Mouse (Mus musculus) limb, embryonic 13.5 days (tissue): ENCODE measurements around the gene Spon1. TPM values are rescaled to one million over a fixed set of nuclear protein-coding genes. Genes with fewer than 3 reads are reported as not detected.
A peak's percentile ranks its signal among the peaks of the same experiment; 100 is the strongest.

ENCODE experiments used
- ATAC-seq: fragments of 200-750 bp; cut with Nextera tagmentation; 2 replicates; pipeline ENCODE4 v1.8.0; 2017; ENCODE audit warnings: low read depth, moderate number of reproducible peaks, moderate TSS enrichment; ENCODE audit not compliant: low FRiP score
- H3K27ac ChIP-seq: fragments of 300-500 bp; sonication (generic); 2 replicates; pipeline ENCODE4 v1.5.1; 2015; ENCODE audit warnings: inconsistent platforms, mild to moderate bottlenecking, moderate library complexity
- H3K27me3 ChIP-seq: fragments of 300-500 bp; sonication (generic); 2 replicates; pipeline ENCODE4 v1.6.1; 2015; ENCODE audit warnings: mild to moderate bottlenecking, inconsistent platforms
- H3K36me3 ChIP-seq: fragments of 300-500 bp; sonication (generic); 2 replicates; pipeline ENCODE4 v1.6.1; 2015; ENCODE audit warnings: inconsistent platforms, mild to moderate bottlenecking, moderate library complexity
- H3K4me1 ChIP-seq: fragments of 300-500 bp; sonication (generic); 2 replicates; pipeline ENCODE4 v1.6.1; 2015; ENCODE audit warnings: inconsistent platforms
- H3K4me2 ChIP-seq: fragments of 300-500 bp; sonication (generic); replicated peaks from 2 replicates; pipeline ENCODE4 v1.6.1; 2015; ENCODE audit warnings: inconsistent platforms, mild to moderate bottlenecking, moderate library complexity
- H3K4me3 ChIP-seq: fragments of 300-500 bp; sonication (generic); 2 replicates; pipeline ENCODE4 v1.5.1; 2015; ENCODE audit warnings: moderate library complexity, mild to moderate bottlenecking, inconsistent platforms
- H3K9ac ChIP-seq: fragments of 300-500 bp; sonication (generic); 2 replicates; pipeline ENCODE4 v1.6.1; 2015; ENCODE audit warnings: mild to moderate bottlenecking, inconsistent platforms
- H3K9me3 ChIP-seq: fragments of 300-500 bp; sonication (generic); 2 replicates; pipeline ENCODE4 v1.6.1; 2016; ENCODE audit warnings: inconsistent platforms
- WGBS: fragments of 180-500 bp; shearing (Covaris S2); methylation state at CpG from one replicate; pipeline ENCODE4 v1.1.7; 2015; 5-methylcytosine and 5-hydroxymethylcytosine counted together
- polyA plus RNA-seq: library from polyadenylated mRNA; unstranded; fragments of >200 nt; fragmentation: Nextera tagmentation; extraction: Ambion mirVana; gene quantifications from 2 replicates; pipeline ENCODE4 v1.2.1, GENCODE M21; 2015

Spon1 gene
- polyA plus RNA-seq, 1 experiment from 2014 or later, result 9.9 TPM

- Histone ChIP-seq H3K27me3 (0 out of 2 replicates have a peak, but pooled peaks cover 5% of the 10 kb centered on the region), H3K4me3 (no peak overlapping the region), H3K27ac (no peak overlapping the region), H3K4me1 (no peaks in the 10 kb centered on the region), H3K36me3 (no peaks in the 10 kb centered on the region), H3K9me3 (peaks cover 6% of the 10 kb centered on the region; the same call in 1 of the 2 replicates), H3K4me2 (no peak overlapping the region), H3K9ac (no peak overlapping the region)
- WGBS, result 13% methylated on average over 1 of the region's 1 CpGs
- peak; percentile 61 for ATAC-seq
Observed at GRCm38 (mm10) chr7:113759212-113759611, 6.6 kb upstream of the Spon1 start.

DNA sequence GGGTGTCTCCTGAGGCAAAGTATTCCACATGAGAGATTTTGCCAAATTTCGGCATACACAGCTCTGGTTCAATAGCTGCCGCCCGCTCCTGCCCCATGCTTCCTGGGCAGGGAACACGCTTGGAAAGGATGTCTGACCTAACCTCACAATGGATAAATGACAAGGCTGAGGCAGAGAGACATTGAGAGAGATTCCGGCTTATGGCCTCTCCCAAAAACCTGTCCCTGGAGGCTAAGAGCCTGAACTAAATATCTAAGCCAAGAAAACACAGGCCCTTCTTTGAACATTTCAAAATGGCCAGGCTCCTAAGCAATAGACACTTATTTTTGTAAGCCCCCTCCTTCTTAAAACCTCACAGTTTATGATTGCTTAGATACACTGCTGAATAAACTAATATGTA lies 665 bp upstream of the Spon1 start:
- H3K4me1 ChIP-seq, result peaks cover 27% of the 10 kb centered on the region
- peaks cover 6% of the 10 kb centered on the region; the same call in 1 of the 2 replicates for H3K9me3 ChIP-seq
- H3K27ac ChIP-seq, result no peak overlapping the region
- no peak overlapping the region for H3K9ac ChIP-seq
- no peak overlapping the region for H3K4me3 ChIP-seq
- ATAC-seq, result no peak
- 90% methylated on average over 5 of the region's 5 CpGs for WGBS
- no peaks in the 10 kb centered on the region for H3K36me3 ChIP-seq
- H3K27me3 ChIP-seq, result peaks cover 43% of the 10 kb centered on the region
- H3K4me2 ChIP-seq, result peak overlapping the region; percentile 99

DNA sequence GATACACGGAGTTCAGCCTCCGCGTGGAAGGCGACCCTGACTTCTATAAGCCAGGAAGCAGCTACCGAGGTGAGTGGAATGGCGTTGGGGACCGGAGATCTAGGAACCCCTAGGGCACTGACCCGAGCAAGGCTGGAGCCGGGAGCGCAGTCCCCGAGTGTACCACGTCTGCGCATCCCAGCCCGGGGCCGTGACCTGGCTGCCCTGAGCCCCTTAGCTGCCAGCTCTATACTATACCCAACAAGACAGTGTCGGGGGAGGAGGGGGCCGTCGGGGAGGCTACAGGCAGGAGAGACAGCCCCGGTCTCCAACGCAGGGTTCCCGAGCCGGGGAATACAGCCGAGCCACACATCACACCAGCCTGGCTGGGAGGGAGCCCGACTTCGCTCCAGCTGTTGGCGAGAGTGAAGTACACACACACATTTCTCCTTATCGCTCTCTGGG lies 722 bp downstream of the Spon1 start:
- peaks cover 44% of the 10 kb centered on the region for H3K27me3 ChIP-seq
- WGBS, result under 1% methylated on average over 27 of the region's 27 CpGs

GRCm38 (mm10) chr7:113767546-113767945 lies 1.7 kb downstream of the Spon1 start:
- no peak overlapping the region for H3K27ac ChIP-seq
- peaks cover 27% of the 10 kb centered on the region for H3K4me1 ChIP-seq
- H3K4me2 ChIP-seq, result peak overlapping the region; percentile 19; the same call in 1 of the 2 replicates
- no peak overlapping the region for H3K9ac ChIP-seq
- peaks cover 11% of the 10 kb centered on the region for H3K9me3 ChIP-seq
- 18% methylated on average over 6 of the region's 6 CpGs for WGBS
- H3K27me3 ChIP-seq, result peaks cover 44% of the 10 kb centered on the region
- H3K36me3 ChIP-seq, result no peaks in the 10 kb centered on the region
- H3K4me3 ChIP-seq, result no peak overlapping the region; the same call in 1 of the 2 replicates
- ATAC-seq, result no peak

More for the DNA sequence above, 722 bp downstream of the Spon1 start:
- Histone ChIP-seq H3K4me3 (peak overlapping the region; percentile 56), H3K4me1 (peaks cover 27% of the 10 kb centered on the region), H3K9ac (peak overlapping the region; percentile 72), H3K9me3 (peaks cover 6% of the 10 kb centered on the region; the same call in 1 of the 2 replicates), H3K4me2 (peak overlapping the region; percentile 99), H3K36me3 (no peaks in the 10 kb centered on the region), H3K27ac (no peak overlapping the region)
- peak; percentile 49 for ATAC-seq

- H3K4me2 ChIP-seq, result peak overlapping the region; percentile 19; the same call in 1 of the 2 replicates
- peaks cover 5% of the 10 kb centered on the region; the same call in 1 of the 2 replicates for H3K9me3 ChIP-seq
- H3K36me3 ChIP-seq, result no peaks in the 10 kb centered on the region
- H3K27me3 ChIP-seq, result peaks cover 44% of the 10 kb centered on the region
- ATAC-seq, result no peak
- no peak overlapping the region for H3K4me3 ChIP-seq
- 69% methylated on average over 6 of the region's 6 CpGs for WGBS
- H3K4me1 ChIP-seq, result peaks cover 27% of the 10 kb centered on the region
- H3K9ac ChIP-seq, result no peak overlapping the region
- H3K27ac ChIP-seq, result no peak overlapping the region
Observed at GRCm38 (mm10) chr7:113768174-113768935, 2.6 kb downstream of the Spon1 start.

DNA sequence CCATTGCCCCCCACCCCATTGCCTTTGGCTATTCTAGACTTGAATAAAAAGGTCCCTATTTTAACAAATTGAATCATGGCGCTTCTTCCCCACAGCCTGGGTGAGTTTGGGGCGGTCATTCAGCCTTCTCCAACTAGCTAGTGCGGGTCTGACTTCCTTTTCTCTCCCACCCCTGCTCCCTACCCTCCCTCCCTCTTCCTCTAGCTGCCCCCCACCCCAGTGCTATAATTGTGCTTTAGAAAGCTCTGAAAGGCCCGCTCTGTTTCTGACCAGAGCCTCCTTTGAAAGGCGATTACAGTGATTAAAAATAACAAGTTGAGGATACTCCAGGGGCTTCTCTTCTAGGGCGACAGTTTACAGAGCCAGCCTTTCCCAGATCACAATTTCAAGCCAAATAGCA lies 3.5 kb downstream of the Spon1 start:
- no peak overlapping the region for H3K4me3 ChIP-seq
- no peak for ATAC-seq
- H3K9ac ChIP-seq, result no peak overlapping the region
- WGBS, result 25% methylated on average over 6 of the region's 6 CpGs
- peaks cover 44% of the 10 kb centered on the region for H3K27me3 ChIP-seq
- H3K4me2 ChIP-seq, result peak overlapping the region; percentile 27
- H3K27ac ChIP-seq, result no peak overlapping the region
- peaks cover 5% of the 10 kb centered on the region; the same call in 1 of the 2 replicates for H3K9me3 ChIP-seq
- peaks cover 30% of the 10 kb centered on the region for H3K4me1 ChIP-seq
- H3K36me3 ChIP-seq, result no peaks in the 10 kb centered on the region

GRCm38 (mm10) chr7:113772135-113772534 lies 6.3 kb downstream of the Spon1 start:
- no peak for ATAC-seq
- Histone ChIP-seq H3K9ac (no peak overlapping the region), H3K4me1 (peaks cover 12% of the 10 kb centered on the region), H3K9me3 (peaks cover 5% of the 10 kb centered on the region; the same call in 1 of the 2 replicates), H3K27me3 (peaks cover 24% of the 10 kb centered on the region), H3K4me2 (no peak overlapping the region), H3K4me3 (no peak overlapping the region), H3K36me3 (no peaks in the 10 kb centered on the region), H3K27ac (no peak overlapping the region)
- 84% methylated on average over 2 of the region's 2 CpGs for WGBS

GRCm38 (mm10) chr7:113773436-113773835 lies 7.6 kb downstream of the Spon1 start:
- Histone ChIP-seq H3K9ac (no peak overlapping the region), H3K4me2 (0 out of 2 replicates have a peak overlapping the region, but pooled peaks have one; percentile 7), H3K9me3 (peaks cover 5% of the 10 kb centered on the region; the same call in 1 of the 2 replicates), H3K36me3 (no peaks in the 10 kb centered on the region), H3K27me3 (peaks cover 11% of the 10 kb centered on the region; the same call in 1 of the 2 replicates), H3K4me1 (peaks cover 10% of the 10 kb centered on the region), H3K27ac (no peak overlapping the region), H3K4me3 (no peak overlapping the region)
- ATAC-seq, result no peak
- 44% methylated on average over 8 of the region's 8 CpGs for WGBS

- H3K4me1 ChIP-seq, result peaks cover 10% of the 10 kb centered on the region
- no peaks in the 10 kb centered on the region for H3K36me3 ChIP-seq
- peaks cover 5% of the 10 kb centered on the region; the same call in 1 of the 2 replicates for H3K9me3 ChIP-seq
- ATAC-seq, result peak; percentile 28; the same call in 1 of the 2 replicates
- WGBS, result 14% methylated on average over 7 of the region's 7 CpGs
- H3K4me3 ChIP-seq, result no peak overlapping the region
- no peak overlapping the region for H3K27ac ChIP-seq
- H3K27me3 ChIP-seq, result peaks cover 7% of the 10 kb centered on the region; the same call in 1 of the 2 replicates
- H3K9ac ChIP-seq, result no peak overlapping the region
- H3K4me2 ChIP-seq, result no peak overlapping the region
Observed at GRCm38 (mm10) chr7:113774039-113774438, 8.2 kb downstream of the Spon1 start.

DNA sequence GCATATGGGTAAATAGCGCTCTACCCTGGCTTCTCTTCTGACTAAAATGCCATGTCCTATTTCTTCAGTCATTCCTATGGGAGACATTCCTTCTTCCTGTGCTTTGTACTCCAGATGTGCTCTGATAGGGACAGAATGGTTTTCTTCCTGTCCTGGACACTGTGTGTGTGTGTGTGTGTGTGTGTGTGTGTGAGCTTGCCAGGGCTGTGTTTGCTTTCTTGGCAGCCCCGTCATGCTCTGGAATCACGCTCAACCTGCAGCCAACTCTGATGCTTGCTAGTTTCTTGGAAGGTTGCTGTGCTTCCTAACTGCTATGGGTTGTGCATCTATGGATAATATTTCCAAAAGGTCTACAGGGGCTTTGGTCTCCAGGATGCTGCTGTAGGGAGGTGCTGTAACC lies 9.1 kb downstream of the Spon1 start:
- 80% methylated on average over 3 of the region's 3 CpGs for WGBS
- Histone ChIP-seq H3K9me3 (peaks cover 5% of the 10 kb centered on the region; the same call in 1 of the 2 replicates), H3K4me3 (no peak overlapping the region), H3K9ac (no peak overlapping the region), H3K27me3 (peaks cover 3% of the 10 kb centered on the region; the same call in 1 of the 2 replicates), H3K4me2 (no peak overlapping the region), H3K27ac (no peak overlapping the region), H3K36me3 (no peaks in the 10 kb centered on the region), H3K4me1 (peaks cover 4% of the 10 kb centered on the region; the same call in 1 of the 2 replicates)
- ATAC-seq, result no peak

- Histone ChIP-seq H3K4me3 (no peak overlapping the region), H3K9me3 (no peaks in the 10 kb centered on the region), H3K9ac (no peak overlapping the region), H3K4me2 (no peak overlapping the region), H3K27ac (no peak overlapping the region), H3K4me1 (peaks cover 4% of the 10 kb centered on the region; the same call in 1 of the 2 replicates), H3K36me3 (no peaks in the 10 kb centered on the region), H3K27me3 (no peaks in the 10 kb centered on the region)
- 95% methylated on average over 6 of the region's 6 CpGs for WGBS
- no peak for ATAC-seq
Observed at GRCm38 (mm10) chr7:113778546-113778945, 12.7 kb downstream of the Spon1 start.

DNA sequence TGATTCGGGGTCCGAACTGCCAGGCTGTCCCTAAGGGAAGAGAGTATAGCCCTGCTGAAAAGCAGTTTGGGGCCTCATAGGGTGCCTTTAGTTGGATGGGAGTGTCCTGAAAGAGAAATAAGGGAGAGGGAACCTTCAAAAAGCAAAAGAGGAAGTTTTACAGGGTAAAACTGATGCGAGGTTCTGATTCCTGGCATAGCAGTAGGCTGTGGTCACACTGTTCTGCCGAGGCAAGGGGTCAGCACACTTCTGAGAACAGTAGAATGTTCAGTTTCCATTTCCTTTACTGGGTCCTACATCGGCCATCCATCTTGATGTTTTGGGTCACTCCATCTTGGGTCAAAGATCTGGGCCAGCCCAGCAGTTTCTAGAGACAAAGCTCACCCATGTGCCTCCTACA lies 14.5 kb downstream of the Spon1 start:
- Histone ChIP-seq H3K4me3 (no peak overlapping the region), H3K4me2 (no peak overlapping the region), H3K27me3 (no peaks in the 10 kb centered on the region), H3K9ac (no peak overlapping the region), H3K27ac (no peak overlapping the region), H3K36me3 (no peaks in the 10 kb centered on the region), H3K4me1 (no peaks in the 10 kb centered on the region), H3K9me3 (no peaks in the 10 kb centered on the region)
- WGBS, result 91% methylated on average over 5 of the region's 5 CpGs
- no peak for ATAC-seq
